Mouse (Mus musculus) hindlimb bud, embryonic 11.5 days (tissue): Measurements from ENCODE around the gene Tubgcp6.

Experiments used
- DNase-seq: peaks from one replicate; pipeline ENCODE4 v3.0.0-alpha.2; 2012; ENCODE audit warnings: low read depth, low spot score; ENCODE audit errors: extremely low spot score

Gene Tubgcp6

DNA sequence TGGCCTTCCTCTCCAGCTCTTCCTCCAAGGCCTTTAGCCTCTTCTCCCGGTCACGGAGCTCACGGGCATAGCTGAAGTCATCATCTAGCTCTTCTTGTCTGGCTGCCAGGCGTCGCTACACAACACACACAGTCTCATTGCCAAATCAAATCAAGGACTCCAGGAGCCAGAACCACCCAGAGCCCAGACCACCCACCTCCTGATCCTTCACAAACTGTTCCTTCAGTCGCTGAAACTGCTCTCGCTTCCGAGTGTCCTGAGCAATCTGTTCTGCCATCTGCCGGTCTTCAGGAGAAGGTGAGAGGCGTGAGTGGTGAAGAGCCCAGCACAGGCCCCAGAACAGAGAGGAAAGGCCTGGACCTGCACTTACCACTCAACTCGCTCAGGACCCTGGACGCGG is 16.8 kb downstream of the Tubgcp6 start:
- no peak for DNase-seq

DNA sequence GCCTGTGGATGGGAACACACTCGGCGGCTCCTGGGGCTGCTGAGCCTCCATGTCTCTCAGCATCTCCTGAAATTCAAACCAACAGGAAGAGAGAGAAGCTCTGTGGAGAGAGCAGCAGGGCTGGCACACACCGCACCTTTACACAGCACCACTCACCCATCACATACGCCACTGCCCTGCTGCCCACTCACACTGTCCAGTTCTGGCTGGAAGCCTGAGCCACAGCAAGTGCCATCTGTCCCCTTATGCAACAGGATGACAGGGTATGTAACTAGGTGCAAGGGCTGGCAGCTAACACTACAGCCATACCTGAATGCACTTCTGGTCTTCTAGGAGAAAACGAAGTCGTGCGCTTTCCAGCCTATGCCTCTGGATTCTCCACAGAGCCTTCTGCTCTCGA is 18.5 kb downstream of the Tubgcp6 start:
- no peak for DNase-seq

DNA sequence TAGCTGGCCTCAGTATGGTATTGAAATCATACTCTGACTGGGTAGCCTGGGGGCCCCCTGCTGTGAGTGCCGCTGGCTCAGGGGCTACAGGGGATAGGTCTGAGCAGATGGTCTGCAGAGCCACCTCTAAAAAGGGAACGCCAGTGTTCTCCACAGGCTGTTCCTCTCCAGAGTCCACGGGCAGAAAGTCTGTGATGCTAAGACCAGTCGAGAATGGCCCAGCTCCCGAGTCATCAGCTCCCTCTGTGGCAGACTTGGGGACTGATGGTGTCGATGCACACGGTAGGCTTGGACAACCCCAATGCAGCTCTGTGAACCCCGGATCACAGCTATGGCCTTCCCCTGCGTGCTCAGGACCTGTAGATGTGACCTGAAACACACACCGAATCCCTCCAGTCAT is 19.0 kb downstream of the Tubgcp6 start:
- DNase-seq = no peak

DNA sequence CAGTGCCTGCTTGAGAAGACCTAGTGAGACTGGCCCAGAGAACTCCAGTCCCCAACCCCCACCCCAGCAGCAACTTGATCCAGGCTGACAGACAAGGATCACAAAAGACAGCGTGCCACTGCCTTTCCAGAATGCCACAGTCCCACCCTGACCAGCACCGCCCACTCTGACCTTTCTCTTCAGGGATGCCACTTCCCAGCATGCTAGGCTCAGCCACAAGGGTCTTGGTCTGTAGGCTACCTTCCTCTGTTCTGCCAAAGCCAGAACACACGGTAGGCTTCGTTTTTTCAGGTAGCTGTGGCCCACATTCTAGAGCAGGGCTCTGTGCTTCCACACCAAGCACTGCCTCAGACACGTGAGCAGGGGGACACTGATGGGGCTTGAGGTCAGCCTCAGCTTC is 20.3 kb downstream of the Tubgcp6 start:
- no peak for DNase-seq

DNA sequence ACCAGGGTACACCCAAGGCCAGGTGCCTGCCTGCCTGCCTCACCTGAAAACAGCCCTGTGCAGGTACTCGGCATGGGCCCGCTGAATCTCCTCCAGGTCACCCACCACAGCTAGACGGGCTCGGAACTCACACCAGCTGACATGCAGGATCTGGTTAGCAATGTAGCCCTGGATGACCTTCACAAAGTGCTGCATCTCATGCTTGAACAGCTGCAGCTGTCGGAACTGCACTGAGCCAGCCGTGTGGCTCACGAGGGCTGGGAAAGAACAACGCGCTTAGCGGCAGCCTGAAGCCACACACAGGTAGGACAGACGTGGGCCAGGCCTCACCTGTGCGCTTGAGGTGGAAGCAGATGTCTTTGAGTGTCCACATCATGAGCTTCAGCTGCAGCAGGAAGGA is 22.1 kb downstream of the Tubgcp6 start:
- no peak for DNase-seq

DNA sequence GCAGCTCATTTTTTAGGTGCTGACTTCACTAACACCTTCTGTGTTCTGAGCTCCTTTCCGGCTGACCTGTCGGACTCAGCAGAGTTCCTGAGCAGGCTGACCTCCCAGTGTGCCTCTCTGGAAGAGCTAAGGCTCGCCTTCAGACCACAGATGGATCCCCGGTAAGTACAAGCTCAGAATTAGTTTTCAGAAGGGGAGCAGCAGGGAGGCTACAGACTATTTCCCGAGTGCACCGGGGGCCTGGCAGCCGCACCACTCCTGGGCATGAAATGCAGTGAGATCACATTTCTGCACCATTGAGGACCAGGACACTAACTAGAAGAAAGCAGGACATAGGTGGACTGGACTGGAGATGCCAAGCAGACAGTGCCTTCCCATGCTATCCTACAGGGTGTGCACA is 24.3 kb downstream of the Tubgcp6 start:
- no peak for DNase-seq

DNA sequence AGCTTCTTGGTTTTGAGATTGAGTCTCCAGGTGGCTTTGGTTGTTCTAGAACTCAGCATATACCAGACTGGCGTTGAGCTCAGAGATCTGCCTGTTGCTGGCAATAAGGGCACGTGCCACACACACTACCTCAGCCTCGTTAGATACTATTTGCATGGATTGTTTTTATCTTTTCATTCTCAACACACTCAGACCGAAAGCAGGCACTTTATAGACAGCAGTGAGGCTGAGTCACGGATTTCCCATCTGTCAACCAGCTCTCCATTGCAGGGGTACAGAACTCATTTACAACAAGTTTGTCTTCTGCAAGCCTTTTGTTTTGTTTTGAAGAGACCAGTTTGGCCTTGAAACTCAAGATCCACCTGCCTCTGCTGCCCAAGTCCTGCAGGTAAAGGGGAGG is 25.5 kb downstream of the Tubgcp6 start:
- no peak for DNase-seq

DNA sequence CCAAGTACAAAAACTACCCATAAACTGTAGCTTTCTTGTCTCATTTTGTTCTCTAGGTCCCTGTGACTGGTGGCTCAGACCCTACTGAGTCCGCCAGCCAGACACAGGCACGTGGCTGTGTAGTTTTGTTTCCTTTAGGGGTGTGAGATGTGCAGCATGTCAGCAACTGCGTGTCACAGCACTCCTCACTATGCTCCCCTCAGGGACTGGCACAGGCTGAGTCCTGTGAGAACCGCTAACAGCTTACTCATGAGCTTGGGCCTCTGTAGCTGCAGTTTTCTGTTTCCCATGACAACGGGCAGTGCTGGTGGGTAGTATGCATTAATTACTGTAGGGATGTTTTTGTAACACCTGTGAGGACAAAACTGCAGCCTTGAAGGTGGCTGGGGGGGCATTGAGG is 30.7 kb downstream of the Tubgcp6 start:
- no peak for DNase-seq

DNA sequence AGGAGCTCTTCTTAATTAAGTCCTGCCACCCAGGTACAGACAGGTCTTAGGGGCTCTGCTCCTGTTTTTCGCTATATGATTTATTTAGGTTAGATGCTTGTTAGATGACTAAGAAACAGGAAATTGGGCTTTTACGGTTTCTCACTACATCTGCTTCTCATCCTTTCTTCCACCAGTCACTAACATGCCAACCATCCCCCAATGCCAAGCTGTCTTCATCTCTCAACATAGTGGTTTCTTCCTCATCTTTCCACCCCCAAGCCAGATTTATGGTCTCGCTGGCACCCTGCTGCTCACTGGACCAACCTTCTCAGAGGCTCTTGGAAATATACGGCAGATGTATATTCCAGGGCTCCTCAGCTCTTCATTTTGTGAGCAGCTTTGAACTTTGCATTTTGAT is 32.2 kb downstream of the Tubgcp6 start:
- no peak for DNase-seq

DNA sequence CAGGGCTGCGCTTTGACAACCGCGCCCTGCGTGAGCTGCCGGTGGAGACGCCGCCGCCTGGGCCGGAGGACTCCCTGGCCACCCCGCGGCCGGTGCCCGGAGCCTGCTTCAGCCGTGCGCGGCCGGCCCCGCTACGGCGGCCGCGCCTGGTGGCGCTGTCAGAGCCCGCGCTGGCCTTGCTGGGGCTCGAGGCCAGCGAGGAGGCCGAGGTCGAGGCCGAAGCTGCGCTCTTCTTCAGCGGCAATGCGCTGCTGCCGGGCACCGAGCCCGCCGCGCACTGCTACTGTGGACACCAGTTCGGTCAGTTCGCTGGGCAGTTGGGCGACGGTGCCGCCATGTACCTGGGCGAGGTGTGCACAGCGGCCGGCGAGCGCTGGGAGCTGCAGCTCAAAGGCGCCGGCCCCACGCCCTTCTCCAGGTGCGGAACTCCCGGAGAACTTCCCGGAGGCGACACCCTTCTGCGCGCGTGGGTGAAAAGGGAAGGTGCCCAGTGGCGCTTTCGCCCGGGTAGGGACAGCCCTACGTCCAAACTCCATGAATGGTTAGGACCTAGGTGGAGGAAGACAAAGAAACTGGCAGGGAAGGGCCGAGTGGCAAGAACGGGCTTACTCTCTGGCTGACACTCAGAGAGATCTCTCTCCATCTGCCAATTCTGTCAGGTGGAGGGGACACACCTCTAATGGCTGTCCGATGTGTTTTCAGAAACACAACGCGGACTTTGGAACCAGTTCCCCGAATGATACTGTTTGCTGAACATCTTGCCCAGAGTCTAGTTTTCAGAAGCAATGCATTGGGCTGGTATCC is 33.5 kb downstream of the Tubgcp6 start:
- DNase-seq = no peak

DNA sequence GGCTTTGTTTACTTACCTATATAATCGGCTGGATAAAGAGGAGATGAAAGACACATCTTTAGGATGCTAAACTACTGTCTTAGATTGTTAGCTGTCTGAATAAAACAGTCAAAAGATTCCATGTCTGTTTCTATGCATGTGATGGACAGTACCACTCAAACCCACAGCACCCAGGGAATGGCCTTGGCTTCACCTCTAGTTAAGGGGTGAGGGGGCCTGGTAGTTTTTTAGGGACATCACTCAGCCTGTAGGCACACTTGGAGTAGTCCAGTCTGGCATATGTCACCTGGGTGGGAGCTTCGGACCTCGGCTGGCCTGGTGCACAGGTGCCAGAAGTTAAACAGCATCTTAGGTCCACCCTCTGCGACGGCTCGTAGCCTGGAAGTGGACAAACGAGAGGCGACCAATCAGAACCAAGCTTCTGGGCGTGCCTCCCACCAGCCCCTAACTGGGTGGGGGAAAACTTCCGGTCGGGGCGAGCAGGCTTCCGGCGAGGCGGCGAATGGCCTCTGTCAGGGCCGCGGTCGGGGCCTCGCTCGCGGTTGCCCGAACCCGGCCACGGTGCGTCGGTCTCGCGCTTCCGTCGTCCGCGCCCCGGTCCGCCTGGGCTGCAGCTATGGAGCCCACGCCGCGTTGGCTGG is 34.2 kb downstream of the Tubgcp6 start, which contains the start of gene Selenoo:
TSS of gene Selenoo (plus strand) at position 478 of the 641 bp plus-strand sequence.
- DNase-seq = peak; percentile 61

DNA sequence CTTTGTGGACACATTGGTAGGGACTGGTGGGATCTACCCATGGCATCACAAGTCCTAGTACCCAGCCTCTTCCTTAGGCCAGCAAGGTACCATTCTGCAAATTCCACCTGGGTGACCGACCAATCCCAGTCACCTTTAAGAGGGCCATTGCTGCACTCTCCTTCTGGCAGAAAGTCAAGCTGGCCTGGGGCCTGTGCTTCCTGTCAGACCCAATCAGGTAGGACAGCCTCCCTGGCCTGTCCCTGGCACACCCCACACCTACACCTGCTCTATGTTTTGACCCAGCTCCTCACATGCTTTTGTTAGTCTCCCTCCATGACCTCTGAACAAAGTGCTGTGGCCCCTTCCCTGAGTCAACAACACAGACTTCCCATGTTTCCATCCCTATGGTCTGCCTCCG is 38.1 kb downstream of the Tubgcp6 start:
- DNase-seq = no peak

DNA sequence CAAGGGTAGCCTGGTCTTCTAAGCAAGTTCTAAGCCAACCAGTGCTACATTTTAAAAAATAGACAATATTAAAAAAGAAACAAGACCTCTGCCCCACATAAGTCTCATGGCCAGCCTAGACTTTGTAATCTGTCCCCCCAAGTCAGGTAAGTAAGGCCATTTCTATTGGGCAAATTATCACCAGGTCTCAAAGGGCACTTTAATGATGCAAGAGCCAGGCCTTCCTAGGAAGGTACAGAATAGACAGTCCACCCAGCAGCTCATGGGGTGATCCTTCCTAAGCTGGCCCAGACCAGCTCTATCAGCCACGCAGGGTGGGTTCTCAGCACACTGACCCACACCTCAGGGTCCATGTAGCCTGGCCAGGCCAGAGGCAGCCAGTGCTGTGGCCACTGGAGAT is 39.0 kb downstream of the Tubgcp6 start:
- DNase-seq = no peak

DNA sequence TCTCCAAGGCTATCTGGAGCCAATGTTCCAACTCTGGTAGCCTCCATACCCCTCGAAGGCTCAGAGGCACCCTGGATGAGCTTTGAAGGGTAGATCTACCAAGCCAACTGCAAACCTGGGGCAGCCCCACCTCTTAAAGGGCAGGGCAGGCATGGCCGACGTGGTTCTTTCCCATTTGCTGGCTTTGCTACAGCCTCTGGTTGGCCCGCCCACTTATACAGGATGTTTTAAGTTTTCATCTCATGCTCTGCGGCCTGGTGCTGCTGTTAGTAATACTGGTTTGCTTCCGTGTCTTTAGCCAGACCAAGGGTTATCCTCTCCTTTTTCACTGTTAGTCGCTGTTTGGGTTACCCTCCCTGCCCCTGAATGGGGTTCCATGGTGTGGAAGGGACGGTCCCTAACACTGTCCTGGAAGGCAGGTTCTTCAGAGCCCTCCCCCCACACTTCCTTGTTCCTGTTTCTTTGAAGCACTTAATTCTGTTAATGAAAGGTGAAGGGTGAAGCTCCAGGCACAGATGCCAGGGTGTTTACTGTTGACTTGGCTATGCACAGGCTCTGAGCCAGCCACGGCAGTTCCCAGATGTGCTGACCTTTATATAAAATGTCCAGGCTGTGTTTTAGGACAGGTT is 44.6 kb downstream of the Tubgcp6 start:
- no peak for DNase-seq

DNA sequence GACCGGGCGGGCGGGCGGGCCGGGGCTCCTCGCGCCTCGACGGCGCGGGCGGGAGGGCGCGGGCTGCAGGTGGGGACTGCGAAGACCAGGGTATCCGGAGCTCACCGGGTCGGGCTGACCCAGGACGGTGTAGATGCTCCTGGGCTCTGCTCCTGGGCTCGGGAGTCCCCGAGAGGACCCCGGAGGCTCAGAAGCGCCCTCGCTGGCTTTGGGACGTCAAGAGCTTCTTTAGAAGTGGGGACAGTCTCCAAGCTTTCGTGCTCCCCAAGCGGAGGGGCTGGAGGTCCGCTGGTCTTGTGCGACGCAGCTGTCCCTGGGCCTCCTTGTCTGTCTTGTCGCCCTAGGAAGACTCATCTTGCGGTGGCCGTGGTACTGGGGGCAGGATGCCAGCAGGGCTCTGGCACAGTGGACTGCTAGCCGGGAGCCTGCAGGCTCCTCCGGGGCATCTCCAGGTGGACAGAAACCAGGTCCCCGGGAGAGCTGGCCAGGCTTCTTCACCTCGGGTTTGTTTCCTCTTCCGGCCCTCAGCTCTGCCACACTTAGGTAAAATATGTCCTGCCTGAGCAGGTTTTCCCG is 46.7 kb downstream of the Tubgcp6 start:
- DNase-seq = no peak

DNA sequence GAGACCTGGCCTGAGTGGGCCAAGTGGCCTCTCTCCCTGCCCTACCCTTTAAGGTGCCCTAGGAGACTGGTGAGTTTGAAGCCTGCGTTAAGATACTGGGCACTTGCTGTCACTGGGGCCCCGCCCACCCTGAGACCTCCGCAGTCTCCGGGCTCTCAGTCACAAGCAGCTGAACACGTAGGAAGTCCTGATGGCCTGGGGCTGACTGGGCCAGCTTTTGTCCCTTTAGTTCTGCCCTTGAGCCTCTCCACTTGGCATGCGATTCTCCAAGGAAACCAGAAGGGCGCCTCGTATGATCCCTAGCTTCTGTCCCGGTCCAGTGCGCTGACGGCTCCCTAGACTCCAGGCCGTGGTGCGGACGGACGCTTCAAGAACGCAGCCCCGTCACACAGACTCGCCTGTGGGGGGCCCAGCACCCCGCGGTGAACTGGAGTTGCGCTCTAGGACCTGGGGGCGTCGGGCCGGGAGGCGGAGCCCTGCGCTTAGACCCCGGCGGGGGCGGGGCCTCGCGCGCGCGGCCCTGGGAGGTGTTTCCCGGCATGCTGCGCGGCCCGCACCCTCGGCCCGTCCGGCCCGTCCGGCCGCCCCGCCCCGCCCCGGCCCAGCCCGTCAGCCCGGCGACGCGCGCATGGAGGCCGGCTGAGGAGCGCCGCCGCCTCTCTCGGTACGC is 47.3 kb downstream of the Tubgcp6 start:
- DNase-seq = no peak

DNA sequence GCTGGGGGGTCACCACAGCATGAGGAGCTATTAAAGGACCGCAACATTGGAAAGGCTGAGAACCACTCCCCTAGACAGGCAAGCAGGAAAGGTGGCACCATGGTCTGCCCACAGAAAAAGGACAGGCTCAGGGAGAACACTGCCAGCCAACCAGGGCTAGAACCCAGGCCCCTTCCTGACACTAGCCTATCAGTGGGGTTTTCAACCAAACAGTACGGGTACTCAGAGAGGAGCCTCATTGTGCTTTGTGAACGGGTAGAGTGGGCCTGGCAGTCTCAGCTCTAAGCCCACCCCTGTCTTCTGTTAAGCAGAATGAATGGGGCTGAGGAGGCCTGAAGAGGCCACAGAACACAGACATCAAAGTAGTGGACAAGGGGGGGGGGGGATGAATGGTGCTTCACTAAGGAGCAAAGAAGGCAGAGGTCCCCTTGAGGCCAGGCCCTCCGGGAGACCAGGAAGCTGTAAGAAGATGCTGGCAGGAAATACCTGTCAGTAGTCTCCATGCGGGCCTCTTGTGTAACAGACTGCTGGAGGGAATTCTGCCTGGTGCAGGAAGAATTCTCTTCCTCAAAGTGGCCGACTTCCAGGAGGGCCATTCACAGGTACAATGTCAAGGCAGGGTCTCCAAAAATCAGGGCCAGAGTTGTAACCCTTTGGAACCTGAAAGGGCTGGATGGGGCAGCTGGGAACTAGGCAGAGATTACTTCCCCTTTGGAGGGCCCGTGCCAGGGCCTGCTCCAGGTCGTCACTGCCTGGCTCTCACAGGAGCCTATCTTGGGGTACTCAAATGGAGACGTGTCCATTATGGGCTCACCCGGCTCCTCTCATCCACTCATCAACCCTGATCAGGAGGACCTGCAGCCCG is 48.1 kb downstream of the Tubgcp6 start, which contains the start of gene Trabd:
TSS of gene Trabd (plus strand) at position 512 of the 865 bp plus-strand sequence.
- no peak for DNase-seq

DNA sequence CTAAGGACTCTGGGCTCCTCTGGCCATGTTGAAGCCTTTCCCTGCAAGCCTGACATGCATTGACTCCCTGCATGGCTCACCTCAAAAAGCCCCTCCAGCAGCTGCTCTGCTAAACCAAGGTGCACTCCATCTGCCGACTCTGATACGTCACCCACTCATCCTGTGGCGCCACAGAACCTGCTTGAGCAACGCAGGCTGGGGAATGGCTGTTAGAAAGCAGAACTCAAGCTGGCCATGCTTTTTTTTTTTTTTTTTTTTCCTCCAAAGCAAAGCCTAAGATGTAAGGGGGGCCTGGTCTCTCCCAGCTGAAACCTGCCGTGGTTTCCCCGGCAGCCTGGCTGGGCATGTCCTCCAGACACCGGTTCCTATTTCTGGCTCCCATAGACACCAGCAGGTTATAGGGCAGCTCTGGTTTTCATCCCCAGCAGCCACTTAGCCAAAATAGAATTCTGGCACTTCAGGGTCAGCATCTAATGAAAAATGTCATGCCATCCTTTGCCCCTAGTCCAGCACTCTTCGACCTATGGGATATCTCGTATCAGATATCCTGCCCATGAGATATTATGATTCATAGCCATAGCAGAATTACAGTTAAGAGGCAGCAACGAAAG is 48.8 kb downstream of the Tubgcp6 start:
- DNase-seq = no peak

DNA sequence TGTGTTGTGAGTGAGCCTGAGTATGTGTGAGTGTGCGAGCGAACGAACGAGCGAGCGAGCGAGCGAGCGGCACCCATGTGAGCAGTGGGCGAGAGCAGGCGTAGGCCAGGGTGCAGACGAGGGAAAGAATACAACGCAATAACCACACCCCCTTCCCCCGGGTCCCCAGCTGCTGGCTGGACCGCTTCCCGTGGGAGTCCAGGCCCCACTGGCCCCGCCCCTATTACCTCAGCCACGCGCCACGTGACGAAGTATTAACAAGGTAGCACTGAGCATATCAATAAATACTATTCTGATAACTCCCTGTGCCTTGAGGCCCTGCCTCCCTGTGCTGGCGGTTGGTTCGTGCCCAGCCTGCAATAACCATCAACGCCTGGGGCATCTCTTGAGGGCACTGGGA is 52.3 kb downstream of the Tubgcp6 start:
- no peak for DNase-seq

DNA sequence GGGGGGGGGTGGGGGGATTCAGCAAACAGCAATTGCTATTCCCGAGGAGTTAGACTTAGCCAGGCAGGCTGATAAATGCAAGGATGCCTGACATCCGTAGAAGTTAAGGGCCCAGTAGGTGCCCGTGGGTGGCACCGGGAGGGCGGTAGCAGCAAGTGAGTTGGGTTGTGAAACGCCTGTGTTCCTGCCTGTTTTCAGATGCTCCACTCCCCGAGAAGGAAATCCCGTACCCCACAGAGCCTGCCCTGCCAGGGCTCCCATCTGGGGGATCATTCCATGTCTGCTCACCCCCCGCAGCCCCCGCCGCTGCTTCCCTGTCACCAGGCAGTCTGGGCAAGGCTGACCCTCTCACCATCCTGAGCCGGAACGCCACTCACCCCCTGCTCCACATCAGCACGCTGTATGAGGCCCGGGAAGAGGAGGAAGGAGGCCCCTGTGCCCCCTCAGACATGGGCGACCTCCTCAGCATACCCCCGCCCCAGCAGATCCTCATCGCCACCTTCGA is 53.5 kb downstream of the Tubgcp6 start:
- DNase-seq = no peak
